Mouse (Mus musculus) embryonic fibroblast, embryonic 13.5 days (primary cell): ENCODE measurements around the gene Mthfr. TPM values are rescaled to one million over a fixed set of nuclear protein-coding genes. Genes with fewer than 3 reads are reported as not detected.

Source experiments
- H3K27ac ChIP-seq: 2 replicates; pipeline ENCODE4 v1.5.1; 2012; ENCODE audit warnings: low read length, control low read depth, inconsistent platforms; ENCODE audit not compliant: insufficient read depth
- H3K4me1 ChIP-seq: 2 replicates; pipeline ENCODE4 v1.6.1; 2011; ENCODE audit warnings: low read length; ENCODE audit not compliant: control insufficient read depth, insufficient read depth
- H3K4me3 ChIP-seq: 2 replicates; pipeline ENCODE4 v1.5.1; 2011; ENCODE audit warnings: mild to moderate bottlenecking, control low read depth, low read length; ENCODE audit not compliant: insufficient read depth
- CTCF ChIP-seq: IDR thresholded peaks from 2 replicates; pipeline ENCODE4 v1.5.1; 2011; ENCODE audit warnings: mild to moderate bottlenecking, control low read depth, low read length, moderate library complexity, borderline replicate concordance; ENCODE audit not compliant: insufficient read depth
- POLR2A ChIP-seq: IDR thresholded peaks from 2 replicates; pipeline ENCODE4 v1.6.1; 2011; ENCODE audit warnings: low read depth, mild to moderate bottlenecking, control low read depth, low read length, moderate library complexity
- polyA plus RNA-seq: library from polyadenylated mRNA; stranded (reverse); fragments of >200 nt; gene quantifications from 2 replicates; pipeline ENCODE4 v1.2.4, GENCODE M21; 2011; ENCODE audit warnings: low read depth; ENCODE audit not compliant: missing spikeins, insufficient read length

Gene Mthfr
- polyA plus RNA-seq, 1 experiment = 45.1 TPM

- no peak overlapping the region for H3K4me3 ChIP-seq
- no peaks in the 10 kb centered on the region for H3K4me1 ChIP-seq
- peak; percentile 95 for TF ChIP-seq CTCF
- TF ChIP-seq POLR2A = no peak
- H3K27ac ChIP-seq = no peak overlapping the region
Measured at GRCm38 (mm10) chr4:148060120-148061085, 21.5 kb downstream of the Mthfr start.

- Histone ChIP-seq H3K4me1 (no peaks in the 10 kb centered on the region), H3K4me3 (no peak overlapping the region), H3K27ac (no peak overlapping the region)
- TF ChIP-seq POLR2A (no peak), CTCF (no peak)
Measured at GRCm38 (mm10) chr4:148061086-148061480, 22.2 kb downstream of the Mthfr start.

DNA sequence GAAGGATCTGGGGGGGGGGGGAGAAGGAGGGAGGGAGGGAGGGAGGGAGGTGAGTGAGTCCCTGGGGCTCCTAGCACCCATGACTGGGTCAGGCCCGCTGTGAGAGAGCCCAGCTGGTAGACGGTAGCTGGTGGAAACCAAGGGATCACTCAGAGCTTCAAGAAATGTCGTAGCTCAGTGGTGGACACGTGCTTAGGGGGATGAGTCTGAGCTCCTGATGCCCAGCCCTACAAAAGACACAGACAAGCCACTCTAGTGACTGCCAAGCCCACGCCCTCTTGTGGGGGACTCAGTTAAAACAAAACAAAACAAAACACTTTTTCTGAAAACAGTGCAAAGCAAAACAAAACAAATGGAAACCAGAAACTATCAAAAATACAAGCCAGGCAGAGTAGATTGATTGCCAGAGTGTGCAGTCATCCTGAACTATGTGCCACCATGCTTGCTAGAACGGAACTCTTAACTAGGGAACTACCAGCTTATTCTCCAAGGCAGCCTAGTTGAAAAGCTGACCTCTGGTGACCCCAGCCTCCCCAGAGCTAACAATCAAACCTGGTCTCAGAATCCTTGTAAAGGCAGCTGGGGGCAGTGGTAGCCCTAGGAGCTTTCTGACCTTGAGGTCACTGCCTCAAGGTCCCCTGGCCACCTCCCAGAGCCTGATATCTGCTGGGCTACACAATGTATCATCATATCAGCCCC is 27.0 kb downstream of the Mthfr start:
- TF ChIP-seq CTCF (no peak), POLR2A (no peak)
- Histone ChIP-seq H3K4me1 (no peaks in the 10 kb centered on the region; the same call in 1 of the 2 replicates), H3K27ac (no peak overlapping the region)

DNA sequence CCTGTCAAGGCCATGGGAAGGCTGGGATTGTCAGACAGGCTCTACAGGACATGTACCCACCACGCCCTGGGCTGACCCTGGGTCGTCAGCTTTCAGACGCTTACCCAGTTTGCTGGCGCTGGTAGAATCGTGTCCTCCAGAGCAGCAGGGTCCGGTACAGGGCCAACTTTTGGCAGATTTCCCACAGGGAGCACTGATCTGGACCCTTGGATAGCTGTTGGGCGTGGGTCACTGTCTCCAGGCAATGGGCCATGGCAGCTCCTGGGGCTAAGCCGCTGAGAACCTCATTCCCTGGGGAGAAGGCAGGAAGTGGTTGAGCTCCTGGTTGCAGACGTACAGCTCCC is 27.5 kb downstream of the Mthfr start:
- TF ChIP-seq CTCF (no peak), POLR2A (no peak)
- H3K27ac ChIP-seq = no peak overlapping the region

More for the DNA sequence above, 27.0 kb downstream of the Mthfr start:
- H3K4me3 ChIP-seq = no peak overlapping the region

GRCm38 (mm10) chr4:148067346-148067745 is 28.5 kb downstream of the Mthfr start:
- H3K4me3 ChIP-seq = no peak overlapping the region

More for the DNA sequence above, 27.5 kb downstream of the Mthfr start:
- H3K4me3 ChIP-seq = no peak overlapping the region
- no peaks in the 10 kb centered on the region; the same call in 1 of the 2 replicates for H3K4me1 ChIP-seq

DNA sequence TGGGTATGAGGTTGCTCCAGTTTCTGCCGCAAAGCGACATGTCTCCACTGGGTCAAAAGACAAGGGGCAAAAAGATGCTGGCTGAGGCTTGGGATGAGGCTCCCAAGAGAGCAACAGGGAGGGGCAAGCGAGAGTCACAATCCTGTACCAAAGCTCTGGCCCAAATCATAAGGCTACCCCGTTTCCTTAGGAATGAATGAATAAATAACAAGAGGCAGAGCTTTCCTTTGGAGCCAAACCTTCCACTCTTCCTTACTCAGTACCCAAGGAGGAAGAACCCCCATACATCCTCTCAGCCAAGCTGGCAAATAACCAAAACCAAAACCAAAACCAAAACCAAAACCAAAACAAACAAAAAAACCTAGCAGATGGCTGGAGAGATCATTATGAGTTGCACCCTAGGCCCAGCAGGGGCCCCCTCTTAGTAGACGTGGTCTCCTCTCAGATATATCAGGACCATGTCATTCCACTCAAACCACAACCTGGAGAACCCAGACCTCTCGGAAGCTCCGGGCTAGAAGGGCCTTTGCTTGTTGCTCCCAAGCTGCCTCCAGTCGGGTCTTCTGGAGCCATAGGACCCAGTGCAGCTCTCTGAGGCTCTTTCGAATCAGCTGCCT is 30.8 kb downstream of the Mthfr start:
- Histone ChIP-seq H3K4me3 (no peak overlapping the region), H3K4me1 (no peaks in the 10 kb centered on the region; the same call in 1 of the 2 replicates), H3K27ac (no peak overlapping the region)
- no peak for TF ChIP-seq CTCF
- no peak for TF ChIP-seq POLR2A

More at GRCm38 (mm10) chr4:148067346-148067745, 28.5 kb downstream of the Mthfr start:
- no peak for TF ChIP-seq CTCF
- no peak for TF ChIP-seq POLR2A
- H3K27ac ChIP-seq = no peak overlapping the region
- no peaks in the 10 kb centered on the region; the same call in 1 of the 2 replicates for H3K4me1 ChIP-seq

DNA sequence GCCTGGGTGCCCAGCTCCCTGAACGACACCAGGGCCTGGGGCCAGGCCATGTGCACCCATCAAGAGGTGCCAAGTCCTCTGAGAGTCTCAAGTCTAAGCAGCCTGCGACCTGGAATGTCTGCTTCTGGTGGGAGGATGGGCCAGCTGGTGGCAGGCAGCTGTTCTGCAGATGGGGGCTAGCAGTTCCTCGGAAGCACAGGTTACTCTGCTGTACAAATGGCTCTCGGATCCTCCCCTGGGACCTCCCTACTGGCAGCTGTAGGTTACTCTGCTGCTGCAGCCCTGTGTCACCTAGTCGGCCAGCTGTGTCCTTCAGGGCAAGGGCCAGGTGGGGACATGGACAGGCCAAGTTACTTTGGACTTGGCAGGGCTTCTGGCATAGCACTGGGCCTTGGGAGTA is 32.6 kb downstream of the Mthfr start:
- Histone ChIP-seq H3K4me3 (no peak overlapping the region), H3K27ac (no peak overlapping the region), H3K4me1 (no peaks in the 10 kb centered on the region; the same call in 1 of the 2 replicates)
- TF ChIP-seq POLR2A (no peak), CTCF (no peak)

DNA sequence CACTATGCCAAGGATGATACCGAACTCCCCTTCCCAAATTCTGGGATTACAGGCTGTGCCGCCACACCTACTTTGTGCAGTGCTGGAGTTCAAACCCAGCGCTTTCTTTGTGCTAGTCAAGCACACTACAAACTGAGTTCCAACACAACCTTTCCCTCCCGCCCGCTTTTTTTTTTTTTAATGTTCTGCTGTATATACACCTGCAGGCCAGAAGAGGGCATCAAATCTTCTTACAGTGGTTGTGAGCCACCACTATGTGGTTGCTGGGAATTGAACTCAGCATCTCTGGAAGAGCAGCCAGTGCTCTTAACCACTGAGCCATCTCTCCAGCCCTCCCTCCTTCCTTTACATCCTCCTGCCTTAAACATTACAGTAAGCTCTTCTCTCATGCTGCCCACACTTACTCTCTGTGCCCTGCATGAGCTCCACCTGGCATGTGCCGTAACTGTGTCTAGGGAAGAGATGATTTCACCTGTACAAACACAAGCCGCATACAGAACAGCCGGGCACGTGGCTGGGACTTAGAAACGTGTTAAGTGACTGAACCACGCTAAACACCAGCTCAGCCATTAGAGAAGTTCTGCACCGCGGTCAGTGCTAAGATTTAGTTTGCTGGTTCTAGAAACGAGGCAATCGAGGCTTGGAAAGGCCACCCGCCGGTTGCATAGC is 35.8 kb downstream of the Mthfr start:
- no peak overlapping the region for H3K27ac ChIP-seq
- no peaks in the 10 kb centered on the region for H3K4me1 ChIP-seq
- H3K4me3 ChIP-seq = no peak overlapping the region
- TF ChIP-seq CTCF (no peak), POLR2A (no peak)

GRCm38 (mm10) chr4:148075259-148075658 is 36.4 kb downstream of the Mthfr start:
- peak; percentile 53 for TF ChIP-seq POLR2A
- TF ChIP-seq CTCF = no peak
- H3K4me1 ChIP-seq = no peaks in the 10 kb centered on the region
- H3K27ac ChIP-seq = no peak overlapping the region
- no peak overlapping the region for H3K4me3 ChIP-seq
